Mouse (Mus musculus): ENCODE data around the gene 3110009E18Rik.

DNA sequence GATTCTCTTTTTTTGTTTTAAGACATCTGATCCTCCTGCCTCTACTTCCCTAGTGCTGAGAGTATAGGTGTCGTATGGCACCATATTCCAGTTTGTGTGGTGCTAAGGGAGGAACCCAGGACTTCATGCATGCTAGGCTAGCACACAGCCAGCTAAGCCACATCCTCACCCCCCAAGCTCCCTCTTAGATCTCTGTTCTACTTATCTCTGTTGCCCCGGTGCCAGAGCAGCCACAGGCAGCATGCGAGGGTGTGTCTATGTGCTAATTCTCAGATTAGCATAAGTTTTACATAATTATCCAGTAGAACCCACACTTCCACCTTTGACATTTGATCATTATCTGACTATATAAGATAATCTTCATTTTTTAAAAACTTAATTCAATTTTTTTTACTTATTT, 26.1 kb upstream of the 3110009E18Rik start:
- TF ChIP-seq CTCF (IDR thresholded peaks at IDR 0.05; ENCODE audit: low read depth, low read length), result no peak
- no peak for TF ChIP-seq POLR2A (IDR thresholded peaks at IDR 0.05; ENCODE audit: borderline replicate concordance, low read depth, low read length)

Measured in bone marrow macrophage, adult 2 months (primary cell).